Mouse (Mus musculus) liver, embryonic 14.5 days (tissue): ENCODE results near the gene Zbp1. TPM values are rescaled to one million over a fixed set of nuclear protein-coding genes. Genes with fewer than 3 reads are reported as not detected.

Experiments
- ATAC-seq: fragments of 200-750 bp; cut with Nextera tagmentation; 2 replicates; pipeline ENCODE4 v1.8.0; 2017; ENCODE audit warnings: moderate number of reproducible peaks, mild to moderate bottlenecking, moderate library complexity; ENCODE audit not compliant: insufficient read depth
- DNase-seq, 3 experiments: peaks; one replicate each; pipeline ENCODE4 v3.0.0-alpha.2; 2012 to 2013; ENCODE audit warnings: low read depth in 3 of 3, low spot score in 3 of 3
- H3K27ac ChIP-seq: fragments of 300-500 bp; sonication (generic); 2 replicates; pipeline ENCODE4 v1.5.1; 2014; ENCODE audit warnings: moderate library complexity, mild to moderate bottlenecking, control low read depth, inconsistent platforms
- H3K27me3 ChIP-seq: fragments of 300-500 bp; sonication (generic); 2 replicates; pipeline ENCODE4 v1.6.1; 2014; ENCODE audit warnings: mild to moderate bottlenecking, low read length, moderate library complexity; ENCODE audit not compliant: control insufficient read depth, insufficient read depth
- H3K36me3 ChIP-seq: fragments of 300-500 bp; sonication (generic); replicated peaks from 2 replicates; pipeline ENCODE4 v1.6.1; 2014; ENCODE audit warnings: low read depth; ENCODE audit not compliant: control insufficient read depth, insufficient read depth
- H3K4me1 ChIP-seq, 2 experiments: fragments of 200-500 bp in 1 of 2; fragments of 300-500 bp in 1 of 2; sonication (generic) in 1 of 2; replicated peaks; 2 replicates each; pipeline ENCODE4 v1.6.1; 2012 to 2014; ENCODE audit warnings: antibody characterized with exemption in 1 of 2, inconsistent platforms in 1 of 2, low read length in 1 of 2; ENCODE audit not compliant: control insufficient read depth in 2 of 2, insufficient read depth in 2 of 2
- H3K4me2 ChIP-seq: fragments of 300-500 bp; sonication (generic); 2 replicates; pipeline ENCODE4 v1.6.1; 2014; ENCODE audit warnings: low read depth, mild to moderate bottlenecking, control low read depth, moderate library complexity
- H3K4me3 ChIP-seq, 2 experiments: fragments of 200-500 bp in 1 of 2; fragments of 300-500 bp in 1 of 2; sonication (generic) in 1 of 2; 2 replicates each; pipeline ENCODE4 v1.5.1; 2012 to 2014; ENCODE audit warnings: low read depth in 2 of 2, low read length in 2 of 2, mild to moderate bottlenecking in 2 of 2, control low read depth in 1 of 2, inconsistent platforms in 1 of 2, moderate library complexity in 1 of 2; ENCODE audit not compliant: insufficient read depth in 1 of 2
- H3K9ac ChIP-seq: fragments of 300-500 bp; sonication (generic); replicated peaks from 2 replicates; pipeline ENCODE4 v1.6.1; 2014; ENCODE audit warnings: mild to moderate bottlenecking, control low read depth, moderate library complexity
- H3K9me3 ChIP-seq: fragments of 300-500 bp; sonication (generic); 2 replicates; pipeline ENCODE4 v1.6.1; 2016; ENCODE audit warnings: low read length, mixed read lengths; ENCODE audit not compliant: control insufficient read depth
- CTCF ChIP-seq: IDR thresholded peaks from 2 replicates; pipeline ENCODE4 v1.5.1; 2016; ENCODE audit warnings: antibody characterized with exemption, low read depth, control low read depth
- EP300 ChIP-seq: IDR thresholded peaks from 2 replicates; pipeline ENCODE4 v1.6.1; 2016; ENCODE audit warnings: antibody characterized with exemption, low read depth
- WGBS: fragments of 180-500 bp; shearing (Covaris S2); extraction: QIAGEN DNeasy Blood & Tissue Kit; methylation state at CpG from one replicate; pipeline ENCODE4 v1.1.7; 2014; ENCODE audit not compliant: insufficient replicate concordance; 5-methylcytosine and 5-hydroxymethylcytosine counted together
- polyA plus RNA-seq, 2 experiments: library from polyadenylated mRNA; depleted of rRNA in 1 of 2; stranded (reverse) in 1 of 2; unstranded in 1 of 2; fragments of >200 nt; fragmentation: Nextera tagmentation in 1 of 2; extraction: Ambion mirVana in 1 of 2; gene quantifications; 2 replicates each; pipeline versions ENCODE4 v1.2.1 to v1.2.3; 2012 to 2014

Zbp1 gene
- polyA plus RNA-seq, 2 experiments, result 0.64 to 1.0 TPM

GRCm38 (mm10) chr2:173264467-173265128 is 45.9 kb upstream of the Zbp1 start:
- Histone ChIP-seq H3K36me3 (no peaks in the 10 kb centered on the region), H3K4me3 (no peak overlapping the region), H3K4me2 (no peak overlapping the region), H3K27me3 (no peaks in the 10 kb centered on the region), H3K27ac (no peak overlapping the region), H3K4me1 (no peaks in the 10 kb centered on the region), H3K9ac (no peak overlapping the region), H3K9me3 (no peaks in the 10 kb centered on the region)
- WGBS, result 43% methylated on average over 13 of the region's 13 CpGs
- DNase-seq (no peak), ATAC-seq (no peak)
- TF ChIP-seq CTCF (no peak), EP300 (no peak)

- no peak overlapping the region for H3K27ac ChIP-seq
- no peak overlapping the region for H3K4me3 ChIP-seq
- TF ChIP-seq EP300 (no peak), CTCF (no peak)
- DNase-seq (no peak), ATAC-seq (no peak)
- no peak overlapping the region for H3K4me2 ChIP-seq
- H3K4me1 ChIP-seq, result no peaks in the 10 kb centered on the region
- WGBS, result 28% methylated on average over 11 of the region's 11 CpGs
- H3K9ac ChIP-seq, result no peak overlapping the region
- H3K36me3 ChIP-seq, result no peaks in the 10 kb centered on the region
- H3K9me3 ChIP-seq, result no peaks in the 10 kb centered on the region
- H3K27me3 ChIP-seq, result no peaks in the 10 kb centered on the region
These were observed 45.1 kb upstream of the Zbp1 start for GRCm38 (mm10) chr2:173263636-173264330.

- Histone ChIP-seq H3K4me2 (no peak overlapping the region), H3K27me3 (no peaks in the 10 kb centered on the region), H3K9ac (no peak overlapping the region), H3K27ac (no peak overlapping the region), H3K4me1 (no peaks in the 10 kb centered on the region), H3K36me3 (no peaks in the 10 kb centered on the region), H3K4me3 (no peak overlapping the region), H3K9me3 (no peaks in the 10 kb centered on the region)
- 51% methylated on average over 10 of the region's 10 CpGs for WGBS
- DNase-seq, result no peak
- TF ChIP-seq EP300 (no peak), CTCF (no peak)
- no peak for ATAC-seq
These were observed 42.8 kb upstream of the Zbp1 start for GRCm38 (mm10) chr2:173261497-173261896.

- Histone ChIP-seq H3K4me1 (no peaks in the 10 kb centered on the region), H3K4me3 (no peak overlapping the region), H3K4me2 (no peak overlapping the region), H3K36me3 (no peaks in the 10 kb centered on the region), H3K9ac (no peak overlapping the region), H3K9me3 (no peaks in the 10 kb centered on the region), H3K27ac (no peak overlapping the region), H3K27me3 (no peaks in the 10 kb centered on the region)
- ATAC-seq (no peak), DNase-seq (no peak)
- 39% methylated on average over 9 of the region's 9 CpGs for WGBS
- TF ChIP-seq CTCF (no peak), EP300 (no peak)
These were observed 39.9 kb upstream of the Zbp1 start for GRCm38 (mm10) chr2:173258459-173259091.

GRCm38 (mm10) chr2:173257610-173258009 is 38.9 kb upstream of the Zbp1 start:
- H3K27ac ChIP-seq, result no peak overlapping the region
- no peak for ATAC-seq

More at GRCm38 (mm10) chr2:173257610-173258009, 38.9 kb upstream of the Zbp1 start:
- no peak overlapping the region for H3K9ac ChIP-seq
- no peak for DNase-seq
- TF ChIP-seq CTCF (no peak), EP300 (no peak)
- WGBS, result 37% methylated on average over 6 of the region's 7 CpGs
- H3K4me3 ChIP-seq, result no peak overlapping the region
- H3K36me3 ChIP-seq, result no peaks in the 10 kb centered on the region
- H3K4me1 ChIP-seq, result no peaks in the 10 kb centered on the region
- no peaks in the 10 kb centered on the region for H3K27me3 ChIP-seq
- H3K4me2 ChIP-seq, result no peak overlapping the region
- H3K9me3 ChIP-seq, result no peaks in the 10 kb centered on the region
